In the genomic region with DNA sequence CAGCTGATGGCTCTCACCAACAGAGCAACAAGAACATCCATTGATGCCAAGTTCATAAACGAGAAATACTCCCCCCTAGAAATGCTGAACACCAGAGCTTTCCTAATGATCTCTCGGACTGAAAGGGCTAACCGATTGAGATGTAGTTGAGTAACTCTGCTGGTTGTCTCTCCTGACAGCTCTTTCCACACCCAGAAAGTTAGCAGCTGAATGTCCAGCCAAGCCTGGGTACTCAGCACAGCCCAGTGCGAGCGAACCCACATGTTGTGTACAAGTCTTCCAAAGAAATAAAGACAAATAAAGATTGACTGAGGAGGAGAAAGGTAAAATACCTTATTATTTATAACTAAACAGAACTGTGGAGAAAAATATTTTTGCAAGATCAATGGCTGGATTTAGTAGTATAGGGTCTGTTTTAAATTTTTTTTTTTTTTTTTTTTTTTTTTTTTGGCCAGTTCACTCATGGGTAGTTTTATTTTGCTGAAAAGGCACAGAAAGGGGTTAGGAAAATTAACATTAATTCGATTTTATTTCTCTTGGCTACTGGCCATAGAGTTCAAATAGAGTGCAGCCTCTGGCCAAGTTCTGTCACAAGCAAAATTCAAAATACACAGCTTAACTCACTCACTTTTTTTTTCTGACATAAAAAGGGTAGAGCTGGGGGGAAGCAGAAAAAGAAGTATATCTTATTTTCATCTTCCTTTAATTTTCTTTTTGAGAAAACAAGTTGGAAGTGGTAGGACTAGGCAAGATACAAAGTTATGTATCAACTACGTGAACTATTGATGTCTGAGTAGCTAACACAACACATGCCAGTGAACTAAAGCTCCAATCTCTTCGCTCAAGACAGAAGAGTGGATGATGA, we compare ENCODE assay signal across 18 mouse cellular contexts.
DNase-seq lines count a peak whose midpoint lies in the region; ATAC-seq and TF ChIP-seq lines count a peak whose summit lies in the region.
"Had no signal": no experiment of that assay in that cellular context is flagged by ENCODE, and none has a peak within 500 bp of the region (broad histone marks: within the 10 kb centered on the region; RNA-seq: fewer than 3 reads in every experiment).

No protein-coding gene starts in this region.

- DNase-seq in heart, postnatal 25 days (ENCODE audit: low spot score), result no peak
- DNase-seq in lung, embryonic 14.5 days, result peak; percentile 82
- no peak for DNase-seq in lung, postnatal 14 days
- DNase-seq: cerebellum, adult 8-10 months; gastrocnemius, postnatal 14 days; heart, adult 2 months; liver, embryonic 13.5 days; retina, postnatal 1 day; thymus, postnatal 36 days had no signal

- no peak for ATAC-seq in heart, embryonic 15.5 days (replicated peaks; ENCODE audit: insufficient number of reproducible peaks, insufficient read depth, low FRiP score, low read depth)
- 0 out of 2 replicates have a peak, but pooled peaks have one; percentile 21 for ATAC-seq in lung, embryonic 14.5 days (ENCODE audit: insufficient read depth)
- ATAC-seq in embryonic facial prominence, embryonic 13.5 days (ENCODE audit: insufficient number of reproducible peaks, insufficient read depth, low FRiP score, low TSS enrichment, low read depth), result no peak
- ATAC-seq in intestine, embryonic 15.5 days, result no peak
- no peak for ATAC-seq in hindbrain, embryonic 13.5 days (ENCODE audit: low FRiP score)
- ATAC-seq: forebrain, embryonic 13.5 days; inflammation-experienced regulatory T-cells, adult 6 months; midbrain, embryonic 15.5 days; Patski had no signal

- H3K9ac ChIP-seq in heart, embryonic 15.5 days, result no peak overlapping the region
- H3K9ac ChIP-seq in lung, embryonic 14.5 days, result no peak overlapping the region
- no peak overlapping the region for H3K9ac ChIP-seq in embryonic facial prominence, embryonic 13.5 days
- no peak overlapping the region for H3K9ac ChIP-seq in intestine, embryonic 15.5 days
- H3K9ac ChIP-seq in hindbrain, embryonic 13.5 days, result no peak overlapping the region
- H3K9ac ChIP-seq: forebrain, embryonic 13.5 days; liver, embryonic 13.5 days; midbrain, embryonic 15.5 days had no signal

- no peak overlapping the region for H3K4me3 ChIP-seq in heart, embryonic 15.5 days
- no peak overlapping the region for H3K4me3 ChIP-seq in lung, embryonic 14.5 days (ENCODE audit: low read depth, low read length)
- no peak overlapping the region for H3K4me3 ChIP-seq in embryonic facial prominence, embryonic 13.5 days
- H3K4me3 ChIP-seq in intestine, embryonic 15.5 days (replicated peaks), result no peak overlapping the region
- no peak overlapping the region for H3K4me3 ChIP-seq in hindbrain, embryonic 13.5 days
- H3K4me3 ChIP-seq: forebrain, embryonic 13.5 days; heart, adult 2 months; layer of hippocampus, adult 2 months; liver, embryonic 13.5 days; midbrain, embryonic 15.5 days had no signal

- 58% methylated on average over 8 of the region's 8 CpGs for WGBS in heart, embryonic 15.5 days
- 48% methylated on average over 8 of the region's 8 CpGs for WGBS in lung, embryonic 14.5 days
- 71% methylated on average over 8 of the region's 8 CpGs for WGBS in embryonic facial prominence, embryonic 13.5 days
- WGBS in intestine, embryonic 15.5 days, result 67% methylated on average over 8 of the region's 8 CpGs
- WGBS in hindbrain, embryonic 13.5 days, result 84% methylated on average over 8 of the region's 8 CpGs

- no peaks in the 10 kb centered on the region for H3K27me3 ChIP-seq in heart, embryonic 15.5 days
- no peaks in the 10 kb centered on the region for H3K27me3 ChIP-seq in lung, embryonic 14.5 days (ENCODE audit: insufficient read depth, low read length)
- no peaks in the 10 kb centered on the region for H3K27me3 ChIP-seq in embryonic facial prominence, embryonic 13.5 days
- H3K27me3 ChIP-seq in intestine, embryonic 15.5 days (replicated peaks), result no peaks in the 10 kb centered on the region
- no peaks in the 10 kb centered on the region for H3K27me3 ChIP-seq in hindbrain, embryonic 13.5 days
- H3K27me3 ChIP-seq: forebrain, embryonic 13.5 days; liver, embryonic 13.5 days; midbrain, embryonic 15.5 days had no signal

- no peak for TF ChIP-seq CTCF in lung, embryonic 14.5 days (IDR thresholded peaks at IDR 0.05; ENCODE audit: low read depth)

- intact Hi-C loops in heart, postnatal 25 days (cut with DNase I), result no loop called here

- H3K36me3 ChIP-seq in heart, embryonic 15.5 days, result no peaks in the 10 kb centered on the region
- no peaks in the 10 kb centered on the region for H3K36me3 ChIP-seq in lung, embryonic 14.5 days (ENCODE audit: insufficient read depth)
- no peaks in the 10 kb centered on the region for H3K36me3 ChIP-seq in embryonic facial prominence, embryonic 13.5 days
- H3K36me3 ChIP-seq in intestine, embryonic 15.5 days, result no peaks in the 10 kb centered on the region
- no peaks in the 10 kb centered on the region for H3K36me3 ChIP-seq in hindbrain, embryonic 13.5 days
- H3K36me3 ChIP-seq: liver, embryonic 13.5 days; midbrain, embryonic 15.5 days had no signal

- 0 out of 2 replicates have a peak, but pooled peaks cover 6% of the 10 kb centered on the region for H3K9me3 ChIP-seq in heart, embryonic 15.5 days (replicated peaks)
- no peaks in the 10 kb centered on the region for H3K9me3 ChIP-seq in lung, embryonic 14.5 days (ENCODE audit: low read depth, low read length)
- 0 out of 2 replicates have a peak, but pooled peaks cover 5% of the 10 kb centered on the region for H3K9me3 ChIP-seq in embryonic facial prominence, embryonic 13.5 days
- no peaks in the 10 kb centered on the region for H3K9me3 ChIP-seq in intestine, embryonic 15.5 days
- no peaks in the 10 kb centered on the region for H3K9me3 ChIP-seq in hindbrain, embryonic 13.5 days
- H3K9me3 ChIP-seq: forebrain, embryonic 13.5 days; liver, embryonic 13.5 days; midbrain, embryonic 15.5 days had no signal

- H3K27ac ChIP-seq in heart, embryonic 15.5 days, result peak overlapping the region; percentile 43; the same call in 1 of the 2 replicates
- H3K27ac ChIP-seq in lung, embryonic 14.5 days (ENCODE audit: low read depth), result peak overlapping the region; percentile 74; the same call in 1 of the 2 replicates
- peak overlapping the region; percentile 84 for H3K27ac ChIP-seq in embryonic facial prominence, embryonic 13.5 days
- H3K27ac ChIP-seq in intestine, embryonic 15.5 days, result 0 out of 2 replicates have a peak overlapping the region, but pooled peaks have one; percentile 19
- no peak overlapping the region for H3K27ac ChIP-seq in hindbrain, embryonic 13.5 days
- H3K27ac ChIP-seq: forebrain, embryonic 13.5 days; heart, adult 2 months; layer of hippocampus, adult 2 months; liver, embryonic 13.5 days; midbrain, embryonic 15.5 days had no signal

- no peak overlapping the region for H3K4me2 ChIP-seq in heart, embryonic 15.5 days
- H3K4me2 ChIP-seq in lung, embryonic 14.5 days, result no peak overlapping the region
- no peak overlapping the region for H3K4me2 ChIP-seq in embryonic facial prominence, embryonic 13.5 days
- H3K4me2 ChIP-seq in intestine, embryonic 15.5 days (replicated peaks), result no peak overlapping the region
- no peak overlapping the region for H3K4me2 ChIP-seq in hindbrain, embryonic 13.5 days
- H3K4me2 ChIP-seq: forebrain, embryonic 13.5 days; liver, embryonic 13.5 days; midbrain, embryonic 15.5 days had no signal

- H3K4me1 ChIP-seq in heart, embryonic 15.5 days (replicated peaks), result no peaks in the 10 kb centered on the region
- no peaks in the 10 kb centered on the region for H3K4me1 ChIP-seq in lung, embryonic 14.5 days (ENCODE audit: insufficient read depth)
- peaks cover 17% of the 10 kb centered on the region for H3K4me1 ChIP-seq in embryonic facial prominence, embryonic 13.5 days
- H3K4me1 ChIP-seq in intestine, embryonic 15.5 days (replicated peaks), result no peaks in the 10 kb centered on the region
- no peaks in the 10 kb centered on the region for H3K4me1 ChIP-seq in hindbrain, embryonic 13.5 days (replicated peaks)
- H3K4me1 ChIP-seq: forebrain, embryonic 13.5 days; liver, embryonic 13.5 days; midbrain, embryonic 15.5 days had no signal
